Mouse (Mus musculus) adrenal gland, adult 18-20 months (tissue): ENCODE results near the gene Obscn. TPM values are rescaled to one million over a fixed set of nuclear protein-coding genes. Genes with fewer than 3 reads are reported as not detected.

Source experiments
- DNase-seq, 2 experiments: peaks; one replicate each; pipeline ENCODE4 v3.0.0; 2021 to 2022; ENCODE audit warnings: low spot score in 2 of 2
- total RNA-seq, 2 experiments: library from RNA; stranded (reverse); gene quantifications; 1 replicate in 1 of 2; 2 replicates in 1 of 2; pipeline ENCODE4 v1.2.3; 2021

Obscn gene
- total RNA-seq, 2 experiments from 2014 or later = 0.99 to 2.4 TPM

- DNase-seq = peak in 1 of 2 experiments; percentile 43
Measured at GRCm38 (mm10) chr11:58985299-58985917, 150.8 kb downstream of the Obscn start.

GRCm38 (mm10) chr11:58984657-58985056 is 151.5 kb downstream of the Obscn start:
- DNase-seq = no peak

GRCm38 (mm10) chr11:58983691-58984341 is 152.4 kb downstream of the Obscn start:
- no peak for DNase-seq

- no peak for DNase-seq
Measured at GRCm38 (mm10) chr11:58982471-58983097, 153.6 kb downstream of the Obscn start.

GRCm38 (mm10) chr11:58981541-58982447 is 154.4 kb downstream of the Obscn start:
- peak in 1 of 2 experiments; percentile 49 for DNase-seq

- no peak for DNase-seq
Measured at GRCm38 (mm10) chr11:58980381-58980990, 155.7 kb downstream of the Obscn start.

GRCm38 (mm10) chr11:58979661-58980060 is 156.5 kb downstream of the Obscn start:
- DNase-seq = no peak

GRCm38 (mm10) chr11:58979183-58979582 is 157.0 kb downstream of the Obscn start:
- DNase-seq = no peak

GRCm38 (mm10) chr11:58978706-58979030 is 157.5 kb downstream of the Obscn start:
- no peak for DNase-seq

- DNase-seq = peak; percentile 53 to 55
Measured at GRCm38 (mm10) chr11:58978027-58978705, 158.0 kb downstream of the Obscn start, which contains the start of gene Trim11. Gene Trim11, plus strand, starts transcription at chr11:58978093.

GRCm38 (mm10) chr11:58977607-58978026 is 158.6 kb downstream of the Obscn start:
- DNase-seq = no peak

GRCm38 (mm10) chr11:58977150-58977549 is 159.1 kb downstream of the Obscn start:
- no peak for DNase-seq

- no peak for DNase-seq
Measured at GRCm38 (mm10) chr11:58974414-58974813, 161.8 kb downstream of the Obscn start.

GRCm38 (mm10) chr11:58971796-58972195 is 164.4 kb downstream of the Obscn start:
- DNase-seq = no peak

- no peak for DNase-seq
Measured at GRCm38 (mm10) chr11:58970831-58971530, 165.2 kb downstream of the Obscn start.

- DNase-seq = no peak
Measured at GRCm38 (mm10) chr11:58969659-58970058, 166.5 kb downstream of the Obscn start.

GRCm38 (mm10) chr11:58969027-58969426 is 167.2 kb downstream of the Obscn start:
- DNase-seq = no peak

GRCm38 (mm10) chr11:58968551-58968950 is 167.7 kb downstream of the Obscn start:
- DNase-seq = no peak

GRCm38 (mm10) chr11:58967346-58967745 is 168.9 kb downstream of the Obscn start:
- DNase-seq = no peak
